Mouse (Mus musculus): ENCODE results near the gene Ace3.

DNA sequence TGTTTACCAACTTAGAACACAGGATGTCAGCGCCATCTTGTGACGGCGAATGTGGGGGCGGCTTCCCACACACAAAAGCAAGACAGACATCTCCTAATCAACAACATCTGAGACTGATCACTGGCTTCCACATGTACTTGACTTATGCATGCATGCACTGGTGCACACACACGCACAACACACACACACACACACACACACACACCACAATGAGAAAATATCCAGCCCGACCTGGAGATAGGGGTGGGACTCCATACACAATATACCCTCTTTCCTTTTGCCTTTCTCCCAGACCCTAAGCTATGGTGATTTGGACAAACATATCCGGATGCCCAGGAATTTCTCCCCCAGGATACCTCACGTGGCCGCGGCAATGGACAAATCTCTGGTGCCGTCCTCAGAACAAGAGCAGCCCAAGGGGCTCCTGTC lies 39.0 kb downstream of the Ace3 start:
- no peak for TF ChIP-seq CTCF (IDR thresholded peaks at IDR 0.05; ENCODE audit: insufficient read depth, low read length)
- TF ChIP-seq POLR2A (IDR thresholded peaks at IDR 0.05; ENCODE audit: borderline replicate concordance, extremely low read depth, low read depth, low read length) = no peak

Data from lung, adult 2 months (tissue).